Comparison of ENCODE assay signal across 17 mouse cellular contexts in the genomic region with DNA sequence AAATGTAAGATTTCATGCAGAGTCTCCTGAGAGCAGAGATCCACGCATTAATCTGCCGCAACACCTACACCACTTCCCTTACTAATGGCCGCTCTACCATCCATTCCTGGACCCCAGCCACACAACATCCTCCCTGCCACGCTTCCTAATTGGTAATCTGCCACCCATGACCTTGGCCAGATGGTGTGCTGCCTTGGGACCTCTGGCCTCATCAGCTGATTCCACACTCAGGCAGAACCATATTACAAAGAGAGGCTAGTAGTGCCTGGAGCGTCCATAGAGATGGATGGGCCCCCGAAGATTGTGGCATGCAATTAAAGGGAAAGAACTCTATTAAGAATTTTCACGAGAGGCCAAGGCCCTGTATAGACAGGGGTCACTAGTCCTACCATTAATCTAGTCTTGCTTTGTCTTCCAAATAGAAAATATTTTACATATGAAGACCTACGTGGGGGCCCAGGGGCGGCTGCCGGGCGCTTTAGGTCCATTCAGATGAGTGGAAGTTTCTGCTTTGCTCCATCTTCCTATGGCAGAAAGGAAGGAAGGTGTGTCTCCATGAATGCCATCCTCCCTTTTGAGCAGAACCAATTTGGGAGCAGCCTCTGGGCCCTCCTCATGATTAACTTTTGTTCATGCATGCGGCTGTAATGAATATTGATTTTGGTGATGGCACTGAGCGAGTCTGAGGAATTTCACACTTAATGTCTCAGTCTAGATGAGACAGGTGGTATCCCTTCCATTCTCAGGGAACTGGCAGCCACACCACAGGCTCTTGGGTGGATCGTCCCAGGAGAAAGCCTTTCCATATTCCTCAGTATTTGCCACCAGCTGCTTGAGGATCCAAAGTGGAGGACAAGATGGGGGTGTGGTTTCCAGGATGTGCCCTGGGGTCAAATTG. TPM values are rescaled to one million over a fixed set of nuclear protein-coding genes. Genes with fewer than 3 reads are reported as not detected.
A peak's percentile ranks its signal among the peaks of the same experiment; 100 is the strongest.
DNase-seq lines count a peak whose midpoint lies in the region; ATAC-seq lines count a peak whose summit lies in the region.
"Had no signal": no experiment of that assay in that cellular context is flagged by ENCODE, and none has a peak within 500 bp of the region (broad histone marks: within the 10 kb centered on the region; RNA-seq: fewer than 3 reads in every experiment).

No protein-coding gene starts in this region.

- H3K27ac ChIP-seq in embryonic facial prominence, embryonic 10.5 days (replicated peaks) = no peak overlapping the region
- peak overlapping the region; percentile 35 for H3K27ac ChIP-seq in midbrain, embryonic 10.5 days (replicated peaks)
- peak overlapping the region; percentile 77 for H3K27ac ChIP-seq in neural tube, embryonic 13.5 days (replicated peaks)
- H3K27ac ChIP-seq: heart, embryonic 10.5 days had no signal

- peak; percentile 88 for ATAC-seq in neural tube, embryonic 13.5 days (ENCODE audit: low read depth)

- H3K9ac ChIP-seq in neural tube, embryonic 13.5 days = no peak overlapping the region

- no peaks in the 10 kb centered on the region for H3K9me3 ChIP-seq in embryonic facial prominence, embryonic 10.5 days
- H3K9me3 ChIP-seq in midbrain, embryonic 10.5 days (replicated peaks) = no peaks in the 10 kb centered on the region
- no peaks in the 10 kb centered on the region; the same call in 1 of the 2 replicates for H3K9me3 ChIP-seq in neural tube, embryonic 13.5 days
- H3K9me3 ChIP-seq: heart, embryonic 10.5 days had no signal

- H3K4me3 ChIP-seq in embryonic facial prominence, embryonic 10.5 days = no peak overlapping the region
- no peak overlapping the region for H3K4me3 ChIP-seq in midbrain, embryonic 10.5 days
- no peak overlapping the region for H3K4me3 ChIP-seq in neural tube, embryonic 13.5 days
- H3K4me3 ChIP-seq: heart, embryonic 10.5 days had no signal

- H3K36me3 ChIP-seq in embryonic facial prominence, embryonic 10.5 days (replicated peaks) = no peaks in the 10 kb centered on the region
- no peaks in the 10 kb centered on the region for H3K36me3 ChIP-seq in midbrain, embryonic 10.5 days
- H3K36me3 ChIP-seq in neural tube, embryonic 13.5 days = no peaks in the 10 kb centered on the region
- H3K36me3 ChIP-seq: heart, embryonic 10.5 days had no signal

- DNase-seq in ZHBTc4 (ENCODE audit: low read depth, low spot score) = peak; percentile 46
- peak; percentile 24 for DNase-seq in embryonic facial prominence, embryonic 10.5 days (ENCODE audit: low spot score)
- DNase-seq in midbrain, embryonic 10.5 days (ENCODE audit: low spot score) = peak; percentile 31
- no peak for DNase-seq in frontal cortex, postnatal 25 days (ENCODE audit: low spot score in 2 of 2)
- DNase-seq in right cerebral cortex, postnatal 25 days = no peak
- DNase-seq in adrenal gland, postnatal 10 days = no peak
- DNase-seq: adrenal gland, postnatal 14 days; right cerebral cortex, postnatal 14 days had no signal

- WGBS in embryonic facial prominence, embryonic 10.5 days = 79% methylated on average over 14 of the region's 14 CpGs
- 81% methylated on average over 14 of the region's 14 CpGs for WGBS in midbrain, embryonic 10.5 days
- 21% methylated on average over 14 of the region's 14 CpGs for WGBS in neural tube, embryonic 13.5 days

- peaks cover 17% of the 10 kb centered on the region; the same call in 1 of the 2 replicates for H3K4me1 ChIP-seq in embryonic facial prominence, embryonic 10.5 days
- peaks cover 24% of the 10 kb centered on the region for H3K4me1 ChIP-seq in midbrain, embryonic 10.5 days
- peaks cover 23% of the 10 kb centered on the region for H3K4me1 ChIP-seq in neural tube, embryonic 13.5 days (replicated peaks)

- no peak overlapping the region for H3K4me2 ChIP-seq in neural tube, embryonic 13.5 days

- H3K27me3 ChIP-seq in embryonic facial prominence, embryonic 10.5 days (replicated peaks; ENCODE audit: low read depth, poor library complexity, severe bottlenecking) = peaks cover 4% of the 10 kb centered on the region; the same call in 1 of the 2 replicates
- peaks cover 7% of the 10 kb centered on the region; the same call in 1 of the 2 replicates for H3K27me3 ChIP-seq in midbrain, embryonic 10.5 days (ENCODE audit: low read depth, poor library complexity, severe bottlenecking)
- no peaks in the 10 kb centered on the region for H3K27me3 ChIP-seq in neural tube, embryonic 13.5 days
- H3K27me3 ChIP-seq: CH12.LX had no signal

RNA-seq across cellular contexts. Expression of gene Casq2, which starts 36.8 kb away (rescaled TPM):
- 0.10 and 0.16 TPM in 2 replicates for polyA plus RNA-seq in embryonic facial prominence, embryonic 10.5 days (2016; fragmentation: Nextera tagmentation; extraction: Ambion mirVana)
- polyA plus RNA-seq in midbrain, embryonic 10.5 days (2016; fragmentation: Nextera tagmentation; extraction: Ambion mirVana) = not detected in 2 replicates
- polyA plus RNA-seq in neural tube, embryonic 13.5 days (2015; fragmentation: Nextera tagmentation; extraction: Ambion mirVana) = 1.9 and 4.3 TPM in 2 replicates
- 10 to 100 TPM in 1 of 2 experiments, 1 to 10 TPM in 1; 6.8 to 49.9 TPM for total RNA-seq in adrenal gland, postnatal 10 days (2021)
- total RNA-seq: CH12.LX; hematopoietic stem cell, adult 5-6 weeks; neutrophil, adult 5-6 weeks had no signal

RNA-seq across cellular contexts. Expression of gene Nhlh2, which starts 39.6 kb away (rescaled TPM):
- polyA plus RNA-seq in embryonic facial prominence, embryonic 10.5 days (2016; fragmentation: Nextera tagmentation; extraction: Ambion mirVana) = 16.1 and 22.3 TPM in 2 replicates
- 33.8 and 58.4 TPM in 2 replicates for polyA plus RNA-seq in midbrain, embryonic 10.5 days (2016; fragmentation: Nextera tagmentation; extraction: Ambion mirVana)
- polyA plus RNA-seq in neural tube, embryonic 13.5 days (2015; fragmentation: Nextera tagmentation; extraction: Ambion mirVana) = 72.7 and 75.5 TPM in 2 replicates
- total RNA-seq in adrenal gland, postnatal 10 days (2021) = under 1 TPM in 1 of 2 experiments, not detected in 1; 0.09 TPM
- total RNA-seq: adrenal gland, postnatal 14 days; CH12.LX; gastrocnemius, adult 18-20 months; hematopoietic stem cell, adult 5-6 weeks; neutrophil, adult 5-6 weeks had no signal
- polyA plus RNA-seq: kidney, embryonic 14.5 days; liver, embryonic 16.5 days; stomach, embryonic 14.5 days had no signal

Comparison
In these comparisons a context has a peak if more than half of its experiments do, and no peak if none do; other contexts are left out.
1. DNase-seq: peak in ZHBTc4 (single experiment), embryonic facial prominence, embryonic 10.5 days (single experiment) and midbrain, embryonic 10.5 days (single experiment); none in frontal cortex, postnatal 25 days (0 of 2), right cerebral cortex, postnatal 25 days (single experiment) and adrenal gland, postnatal 10 days (single experiment).